Mouse (Mus musculus): ENCODE data around the gene Zbed5. TPM values are rescaled to one million over a fixed set of nuclear protein-coding genes. Genes with fewer than 3 reads are reported as not detected.

The Zbed5 gene
- total RNA-seq, 1 experiment = 15.7 TPM

GRCm38 (mm10) chr5:129943402-129943801 is 47.9 kb downstream of the Zbed5 start:
- H3K4me3 ChIP-seq (ENCODE audit: insufficient read depth in 1 of 2, low read depth in 1 of 2, low read length in 2 of 2, poor library complexity in 1 of 2, severe bottlenecking in 1 of 2) = peak overlapping the region in 1 of 2 experiments; percentile 95; a peak in 2 of 4 replicates
- peaks cover 7% of the 10 kb centered on the region for H3K36me3 ChIP-seq (ENCODE audit: control insufficient read depth, insufficient read depth, low read length, poor library complexity, severe bottlenecking)
- no peak overlapping the region for H3K9ac ChIP-seq (ENCODE audit: insufficient read depth, low read depth, low read length, poor library complexity, severe bottlenecking)
- TF ChIP-seq ZC3H11A (IDR thresholded peaks at IDR 0.05; ENCODE audit: borderline replicate concordance, low read depth, low read length) = no peak
- no peak for TF ChIP-seq MAFK (IDR thresholded peaks at IDR 0.05; ENCODE audit: insufficient read depth, low read depth, low read length)
- TF ChIP-seq HCFC1 (IDR thresholded peaks at IDR 0.05; ENCODE audit: borderline replicate concordance, insufficient read depth, low read length) = no peak
- no peak for TF ChIP-seq ZNF384 (IDR thresholded peaks at IDR 0.05; ENCODE audit: low read depth, low read length)
- TF ChIP-seq CHD2 (IDR thresholded peaks at IDR 0.05; ENCODE audit: low read depth, low read length) = no peak
- H3K4me1 ChIP-seq (ENCODE audit: control insufficient read depth in 2 of 2, insufficient read depth in 2 of 2, low read length in 2 of 2, poor library complexity in 1 of 2) = peaks cover 3 to 6% of the 10 kb centered on the region in 2 experiments; a peak in 3 of 4 replicates
- in situ Hi-C loops (cut with MboI; ENCODE audit: low sequenced_read_pairs in 2 of 2, unreplicated experiment in 2 of 2) = no loop called here
- DNase-seq (ENCODE audit: low read depth, low spot score) = no peak
- H3K27ac ChIP-seq (ENCODE audit: insufficient read depth, low read depth, low read length, poor library complexity, severe bottlenecking) = no peak overlapping the region
- H3K9me3 ChIP-seq (ENCODE audit: control insufficient read depth, insufficient read depth, low read depth, low read length) = no peaks in the 10 kb centered on the region

- no peak overlapping the region for H3K9ac ChIP-seq (ENCODE audit: insufficient read depth, low read depth, low read length, poor library complexity, severe bottlenecking)
- no peak overlapping the region for H3K4me3 ChIP-seq (ENCODE audit: insufficient read depth in 1 of 2, low read depth in 1 of 2, low read length in 2 of 2, poor library complexity in 1 of 2, severe bottlenecking in 1 of 2)
- H3K36me3 ChIP-seq (ENCODE audit: control insufficient read depth, insufficient read depth, low read length, poor library complexity, severe bottlenecking) = peaks cover 7% of the 10 kb centered on the region
- in situ Hi-C loops (cut with MboI; ENCODE audit: low sequenced_read_pairs in 2 of 2, unreplicated experiment in 2 of 2) = no loop called here
- no peak overlapping the region for H3K27ac ChIP-seq (ENCODE audit: insufficient read depth, low read depth, low read length, poor library complexity, severe bottlenecking)
- DNase-seq (ENCODE audit: low read depth, low spot score) = no peak
- peaks cover 2 to 4% of the 10 kb centered on the region in 2 experiments; a peak in 2 of 4 replicates for H3K4me1 ChIP-seq (ENCODE audit: control insufficient read depth in 2 of 2, insufficient read depth in 2 of 2, low read length in 2 of 2, poor library complexity in 1 of 2)
- TF ChIP-seq ZC3H11A (IDR thresholded peaks at IDR 0.05; ENCODE audit: borderline replicate concordance, low read depth, low read length) (no peak), CHD2 (IDR thresholded peaks at IDR 0.05; ENCODE audit: low read depth, low read length) (no peak), ZNF384 (IDR thresholded peaks at IDR 0.05; ENCODE audit: low read depth, low read length) (no peak), HCFC1 (IDR thresholded peaks at IDR 0.05; ENCODE audit: borderline replicate concordance, insufficient read depth, low read length) (no peak), MAFK (IDR thresholded peaks at IDR 0.05; ENCODE audit: insufficient read depth, low read depth, low read length) (no peak)
- H3K9me3 ChIP-seq (ENCODE audit: control insufficient read depth, insufficient read depth, low read depth, low read length) = no peaks in the 10 kb centered on the region
Measured at GRCm38 (mm10) chr5:129947528-129948033, 52.1 kb downstream of the Zbed5 start.

GRCm38 (mm10) chr5:129952143-129952542 is 56.6 kb downstream of the Zbed5 start:
- Histone ChIP-seq H3K27ac (ENCODE audit: insufficient read depth, low read depth, low read length, poor library complexity, severe bottlenecking) (no peak overlapping the region), H3K9me3 (ENCODE audit: control insufficient read depth, insufficient read depth, low read depth, low read length) (no peaks in the 10 kb centered on the region), H3K4me1 (ENCODE audit: control insufficient read depth in 2 of 2, insufficient read depth in 2 of 2, low read length in 2 of 2, poor library complexity in 1 of 2) (peaks cover 3 to 5% of the 10 kb centered on the region in 2 experiments; a peak in 2 of 4 replicates), H3K4me3 (ENCODE audit: insufficient read depth in 1 of 2, low read depth in 1 of 2, low read length in 2 of 2, poor library complexity in 1 of 2, severe bottlenecking in 1 of 2) (no peak overlapping the region), H3K36me3 (ENCODE audit: control insufficient read depth, insufficient read depth, low read length, poor library complexity, severe bottlenecking) (no peaks in the 10 kb centered on the region), H3K9ac (ENCODE audit: insufficient read depth, low read depth, low read length, poor library complexity, severe bottlenecking) (no peak overlapping the region)
- no peak for DNase-seq (ENCODE audit: low read depth, low spot score)
- TF ChIP-seq CHD2 (IDR thresholded peaks at IDR 0.05; ENCODE audit: low read depth, low read length) = no peak
- TF ChIP-seq ZNF384 (IDR thresholded peaks at IDR 0.05; ENCODE audit: low read depth, low read length) = no peak
- TF ChIP-seq ZC3H11A (IDR thresholded peaks at IDR 0.05; ENCODE audit: borderline replicate concordance, low read depth, low read length) = no peak
- TF ChIP-seq HCFC1 (IDR thresholded peaks at IDR 0.05; ENCODE audit: borderline replicate concordance, insufficient read depth, low read length) = no peak
- TF ChIP-seq MAFK (IDR thresholded peaks at IDR 0.05; ENCODE audit: insufficient read depth, low read depth, low read length) = no peak
- in situ Hi-C loops (cut with MboI; ENCODE audit: low sequenced_read_pairs in 2 of 2, unreplicated experiment in 2 of 2) = no loop called here

Other genes starting within 250 kb of the Zbed5 start
- gene Zfp11, start 225.6 kb upstream of the Zbed5 start, total RNA-seq (2012; rRNA removed) = 1.2 and 1.6 TPM in 2 replicates
- 0.27 and 0.69 TPM in 2 replicates for gene Sept14, start 187.2 kb upstream of the Zbed5 start, total RNA-seq (2012; rRNA removed)
- gene Mrps17, start 180.2 kb upstream of the Zbed5 start, total RNA-seq (2012; rRNA removed) = 142 and 147 TPM in 2 replicates
- 25.1 and 32.3 TPM in 2 replicates for gene Nipsnap2, start 170.7 kb upstream of the Zbed5 start, total RNA-seq (2012; rRNA removed)
- gene Psph, start 108.3 kb upstream of the Zbed5 start, total RNA-seq (2012; rRNA removed) = 54.9 and 83.0 TPM in 2 replicates
- gene Sumf2, start 48.7 kb upstream of the Zbed5 start, total RNA-seq (2012; rRNA removed) = 156 and 213 TPM in 2 replicates
- 738 and 874 TPM in 2 replicates for gene Chchd2, start 8.3 kb upstream of the Zbed5 start, total RNA-seq (2012; rRNA removed)
- 6.4 and 7.2 TPM in 2 replicates for gene Phkg1, start 2.8 kb downstream of the Zbed5 start, total RNA-seq (2012; rRNA removed)
- 1.1 and 2.9 TPM in 2 replicates for gene Nupr1l, start 12.8 kb downstream of the Zbed5 start, total RNA-seq (2012; rRNA removed)
- 48.1 and 58.9 TPM in 2 replicates for gene Vkorc1l1, start 46.2 kb downstream of the Zbed5 start, total RNA-seq (2012; rRNA removed)
- gene Gusb, start 107.3 kb downstream of the Zbed5 start, total RNA-seq (2012; rRNA removed) = 29.0 and 53.5 TPM in 2 replicates
- gene Asl, start 133.5 kb downstream of the Zbed5 start, total RNA-seq (2012; rRNA removed) = 27.2 and 31.8 TPM in 2 replicates
- gene Crcp, start 133.6 kb downstream of the Zbed5 start, total RNA-seq (2012; rRNA removed) = 21.1 and 30.8 TPM in 2 replicates
- gene Tpst1, start 177.6 kb downstream of the Zbed5 start, total RNA-seq (2012; rRNA removed) = 51.4 and 59.9 TPM in 2 replicates
- 1.0 and 1.2 TPM in 2 replicates for gene Kctd7, start 249.1 kb downstream of the Zbed5 start, total RNA-seq (2012; rRNA removed)

Measured in ES-E14 (cell line).